Mouse (Mus musculus): ENCODE measurements around the gene C1qtnf5.

GRCm38 (mm10) chr9:44109360-44110095 lies 2.5 kb downstream of the C1qtnf5 start:
- TF ChIP-seq TAL1 (IDR thresholded peaks at IDR 0.05; ENCODE audit: low read length) (no peak), GATA1 (IDR thresholded peaks at IDR 0.05; ENCODE audit: low read length) (0 out of 2 replicates have a peak, but pooled peaks have one; percentile 12)
